Mouse (Mus musculus) cerebellum, adult 9-10 months (tissue): Measurements from ENCODE around the gene Ngrn.
A peak's percentile ranks its signal among the peaks of the same experiment; 100 is the strongest.

ENCODE experiments used
- DNase-seq: peaks from one replicate; pipeline ENCODE4 v3.0.0; 2022

Ngrn gene

DNA sequence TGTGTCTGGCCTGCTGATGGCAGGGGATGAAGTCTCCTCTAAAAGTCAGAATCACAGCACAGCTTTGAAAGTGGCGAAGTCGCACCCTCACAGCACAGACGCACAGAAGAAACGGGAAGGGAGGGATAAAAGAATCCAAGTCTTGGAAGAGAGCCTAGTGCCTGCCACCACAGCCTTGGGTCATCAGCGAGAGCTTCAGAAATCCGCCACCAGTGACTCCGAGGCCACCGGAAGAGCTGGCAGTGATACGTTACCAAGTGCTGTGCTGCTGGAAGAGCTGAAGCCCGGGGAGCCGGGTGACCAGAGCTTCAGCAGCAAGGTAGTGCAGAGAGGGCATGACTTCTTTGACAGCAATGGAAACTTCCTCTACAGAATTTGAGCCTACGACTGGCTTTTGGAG, 3.6 kb downstream of the Ngrn start:
- no peak for DNase-seq

DNA sequence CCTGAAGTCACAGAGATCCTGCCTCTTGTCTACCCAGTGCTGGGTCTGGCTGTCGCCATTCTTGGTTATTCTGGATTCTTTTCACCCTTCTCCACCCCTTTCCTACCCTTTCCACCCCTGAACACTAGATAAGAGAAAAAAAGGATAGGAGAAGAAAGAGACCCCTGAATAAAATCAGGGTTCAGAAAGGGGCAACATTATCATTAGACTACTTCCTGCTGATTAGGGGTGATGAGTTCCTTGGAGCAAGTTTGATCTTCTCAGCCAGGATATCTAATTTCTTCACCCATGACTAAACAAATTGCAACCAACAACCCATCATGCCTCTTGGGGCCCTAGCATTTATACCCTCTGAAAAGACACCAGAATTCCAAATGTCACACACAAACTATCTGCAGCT, 6.7 kb downstream of the Ngrn start:
- DNase-seq, result no peak

DNA sequence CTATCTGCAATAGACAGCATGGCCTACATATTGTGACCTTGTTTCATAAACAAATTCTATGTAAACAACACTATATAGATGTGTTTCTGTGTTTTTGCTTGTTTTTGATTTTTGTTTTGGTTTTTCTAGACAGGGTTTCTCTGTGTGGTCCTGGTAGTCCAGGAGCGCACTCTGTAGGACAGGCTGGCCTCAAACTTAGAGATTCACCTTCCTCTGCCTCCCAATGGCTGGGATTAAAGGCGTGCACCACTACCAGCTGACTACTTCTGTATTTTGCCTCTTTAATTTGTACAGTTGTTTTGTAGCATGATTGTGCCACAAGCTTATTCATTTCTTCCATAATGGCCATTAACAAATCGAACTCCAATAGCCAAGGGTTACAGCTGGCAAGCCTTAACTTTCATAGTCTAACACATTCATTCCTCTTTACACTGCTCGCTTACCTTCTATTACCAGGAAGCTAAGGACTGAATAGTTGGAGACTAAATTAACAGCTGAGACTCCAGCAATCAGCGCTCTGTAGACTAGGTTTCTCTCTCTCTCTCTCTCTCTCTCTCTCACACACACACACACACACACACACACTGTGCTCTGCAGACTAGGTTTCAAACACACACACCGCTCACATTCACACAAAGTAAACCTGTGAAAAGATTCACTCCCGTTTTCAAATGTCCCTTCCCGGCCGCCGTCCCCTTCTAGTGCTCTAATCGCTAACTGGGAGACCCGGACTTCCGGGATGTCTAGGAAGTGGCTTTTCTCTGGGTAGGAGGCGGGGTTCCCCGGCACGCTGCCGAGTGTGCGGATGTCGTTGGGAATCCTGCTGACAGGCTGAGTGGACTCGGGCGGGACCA, 8.1 kb downstream of the Ngrn start, which contains the start of gene Vps33b:
Vps33b (plus strand) TSS at position 753 of the 854 bp plus-strand sequence.
- peak; percentile 96 for DNase-seq

DNA sequence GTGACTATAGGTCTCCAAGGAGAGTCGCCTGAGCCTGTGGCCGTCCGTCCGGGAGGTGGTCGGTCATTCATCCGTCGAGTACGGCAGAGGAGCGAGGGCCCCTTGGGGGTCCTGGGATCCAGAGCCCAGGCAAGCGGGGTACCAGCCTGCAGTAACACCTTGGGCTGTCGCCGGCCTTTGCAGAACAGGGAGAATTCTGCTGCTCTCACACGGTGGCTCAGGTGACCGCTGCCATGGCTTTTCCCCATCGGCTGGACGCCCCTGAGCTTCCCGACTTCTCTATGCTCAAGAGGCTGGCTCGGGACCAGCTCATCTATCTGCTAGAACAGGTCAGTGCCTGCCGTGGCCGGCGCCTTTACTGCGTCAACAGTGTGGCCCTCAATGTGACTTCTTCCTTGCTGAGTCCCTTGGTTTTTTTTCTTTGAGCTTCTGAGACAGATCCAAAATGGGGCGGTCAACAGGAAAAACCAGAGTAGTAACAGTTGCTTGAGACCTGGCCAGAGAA, 8.8 kb downstream of the Ngrn start:
- peak; percentile 63 for DNase-seq

DNA sequence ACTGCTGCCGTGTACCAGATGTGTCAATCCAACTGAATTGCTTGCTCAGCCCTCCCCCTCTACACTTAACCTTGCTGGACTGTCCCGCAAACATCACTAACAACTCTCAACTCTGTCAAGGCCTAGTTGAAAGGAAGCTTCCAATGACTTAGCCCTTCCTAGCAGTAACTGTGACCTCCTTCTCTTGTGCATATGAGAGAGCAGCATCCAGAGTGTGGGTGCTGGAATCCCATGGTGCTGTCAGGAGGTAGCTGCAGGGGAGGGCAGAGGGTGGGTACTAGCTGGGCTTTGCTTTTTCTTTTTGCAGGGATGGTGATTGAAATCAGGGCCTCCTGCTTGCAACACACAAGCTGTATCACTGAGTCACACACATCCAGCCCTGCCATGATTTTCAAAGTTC, 12.4 kb downstream of the Ngrn start:
- DNase-seq, result no peak

DNA sequence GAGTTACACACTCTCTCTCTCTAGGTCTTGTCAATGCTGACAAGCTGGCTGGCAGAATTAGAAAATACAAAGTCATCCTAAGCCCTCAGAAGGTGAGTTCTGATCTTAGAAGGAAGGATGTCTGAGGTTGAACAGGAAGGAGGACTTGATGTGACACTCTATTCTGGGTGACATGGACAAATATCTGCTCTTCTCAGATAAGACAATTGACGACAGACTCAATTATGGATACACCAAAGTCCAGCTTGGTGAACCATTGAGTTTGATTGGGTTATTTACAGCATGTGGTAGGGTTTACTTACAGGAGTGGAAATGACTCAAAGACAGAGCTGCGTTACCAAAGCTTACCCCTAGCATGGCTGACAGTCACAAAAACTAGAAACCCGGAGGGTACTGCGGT, 15.4 kb downstream of the Ngrn start:
- no peak for DNase-seq

DNA sequence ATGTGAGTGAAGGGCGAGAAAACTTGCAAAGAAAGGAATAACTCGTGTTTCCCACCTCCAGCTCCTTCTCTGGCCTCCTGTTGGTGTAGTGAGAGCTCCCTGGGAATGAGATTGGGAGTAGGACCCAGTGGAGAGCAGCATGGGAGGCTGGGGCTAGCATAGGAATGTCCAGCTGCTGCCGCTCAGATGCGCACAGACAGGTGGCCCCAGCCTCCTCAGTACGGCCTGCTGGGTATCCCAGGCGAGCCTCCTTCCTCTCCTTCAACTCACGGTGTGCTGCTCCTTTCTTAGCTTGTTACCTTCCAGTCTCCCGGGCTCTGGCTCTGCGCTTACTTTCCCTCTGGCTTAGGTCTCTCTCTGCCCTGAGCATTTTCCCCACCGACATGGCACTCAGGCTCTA, 19.0 kb downstream of the Ngrn start:
- DNase-seq, result no peak

DNA sequence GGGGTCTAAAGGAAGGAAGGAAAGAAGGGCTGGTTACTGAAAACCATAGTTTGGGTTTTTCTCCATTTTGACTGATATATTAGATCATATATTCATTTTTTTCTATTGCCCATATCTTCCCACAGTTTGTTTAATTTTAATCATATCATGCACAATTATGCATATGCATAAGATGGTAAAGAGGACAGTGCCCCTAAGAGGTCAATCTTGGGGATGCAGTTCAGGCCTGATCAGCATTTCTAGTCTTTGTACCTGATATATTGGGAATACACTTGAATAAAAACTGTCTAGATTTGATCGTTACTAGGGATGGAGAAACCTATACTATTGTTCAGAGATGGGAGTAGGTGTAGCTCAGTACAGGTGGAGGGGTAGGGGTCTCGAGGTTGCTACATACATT, 20.0 kb downstream of the Ngrn start:
- no peak for DNase-seq

DNA sequence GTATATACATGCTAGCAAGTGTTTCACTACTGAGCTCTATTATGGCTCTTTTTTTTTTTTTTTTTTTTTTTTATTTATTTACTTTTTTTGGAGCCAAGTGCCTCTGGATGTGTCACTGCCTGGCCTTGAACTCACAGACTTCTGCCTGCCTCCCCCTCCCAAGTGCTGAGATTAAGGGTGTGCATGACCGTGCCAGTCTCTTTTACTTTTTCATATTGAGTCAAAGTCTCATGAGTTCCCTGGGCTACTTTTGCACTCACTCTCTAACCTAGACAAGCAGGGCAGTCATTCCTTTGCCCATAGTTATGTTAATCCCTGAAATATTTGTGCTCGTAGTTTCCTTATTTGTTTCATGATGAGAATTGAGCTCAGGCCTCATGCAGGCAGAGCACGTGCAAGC, 20.6 kb downstream of the Ngrn start:
- no peak for DNase-seq

DNA sequence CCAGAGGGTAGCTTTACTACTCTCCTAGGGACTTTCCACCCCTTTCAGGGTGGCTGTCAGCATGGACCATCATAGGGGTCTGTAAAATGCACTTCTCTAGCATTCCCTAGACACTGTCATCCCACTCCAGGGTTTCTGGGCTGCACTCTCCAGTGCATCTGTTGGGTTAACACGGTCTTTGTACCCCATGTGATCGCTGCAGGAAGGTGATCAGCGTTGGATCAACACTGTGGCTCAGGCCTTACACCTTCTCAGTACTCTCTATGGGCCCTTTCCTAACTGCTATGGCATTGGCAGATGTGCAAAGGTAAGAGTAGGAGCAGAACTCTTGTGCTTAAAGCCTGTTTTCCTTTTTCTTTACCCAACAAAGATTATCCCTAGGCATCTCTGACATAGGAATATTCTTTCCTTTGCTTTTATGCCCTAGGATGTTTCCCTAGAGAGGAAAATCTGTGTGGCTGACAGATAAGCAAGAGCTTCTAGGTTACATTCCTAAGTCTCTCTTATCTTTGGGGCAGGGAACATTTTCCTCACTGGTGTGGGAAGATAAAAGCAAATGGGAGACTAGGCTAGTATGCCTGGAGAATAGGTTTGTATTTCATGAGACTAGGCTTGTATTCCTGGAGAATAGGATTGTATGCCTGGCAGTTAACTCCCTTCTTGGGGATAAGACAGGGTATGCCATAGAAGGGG, 22.4 kb downstream of the Ngrn start:
- no peak for DNase-seq

DNA sequence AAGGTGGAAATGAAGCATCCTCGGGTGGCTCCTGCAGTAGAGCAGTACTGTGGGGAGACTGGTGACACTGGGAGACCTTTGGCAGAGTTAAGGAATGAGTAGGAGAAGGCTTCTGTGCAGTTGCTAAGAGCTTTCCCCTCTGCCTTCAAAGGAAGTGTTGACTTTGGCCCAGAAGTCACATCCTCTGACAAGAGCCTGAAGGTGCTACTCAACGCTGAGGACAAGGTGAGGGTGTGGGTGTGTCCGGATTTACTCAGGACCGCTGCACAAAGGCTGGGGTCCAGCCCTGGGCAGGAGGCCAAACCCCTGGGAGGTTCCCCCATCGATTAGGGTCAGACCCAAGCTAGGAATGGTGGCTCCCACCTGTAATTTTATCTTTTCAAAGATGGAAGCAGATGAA, 23.4 kb downstream of the Ngrn start:
- no peak for DNase-seq

DNA sequence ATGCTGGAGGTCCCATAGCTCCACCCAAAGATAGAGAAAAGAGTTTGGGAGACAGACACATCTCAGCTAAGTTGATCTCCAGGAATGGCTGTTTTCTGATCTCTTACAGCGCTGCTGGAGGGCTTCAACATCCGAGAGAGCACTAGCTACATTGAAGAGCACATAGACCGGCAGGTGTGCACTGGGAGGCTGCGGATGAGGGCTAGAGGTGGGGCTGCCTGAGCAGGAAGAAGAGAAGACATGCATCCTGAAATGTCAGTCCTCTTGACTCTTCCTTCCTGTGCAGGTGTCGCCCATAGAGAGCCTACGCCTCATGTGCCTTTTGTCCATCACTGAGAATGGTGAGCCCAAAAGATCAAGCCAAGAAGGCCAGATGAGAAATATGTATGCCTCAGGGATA, 24.7 kb downstream of the Ngrn start:
- DNase-seq, result no peak

DNA sequence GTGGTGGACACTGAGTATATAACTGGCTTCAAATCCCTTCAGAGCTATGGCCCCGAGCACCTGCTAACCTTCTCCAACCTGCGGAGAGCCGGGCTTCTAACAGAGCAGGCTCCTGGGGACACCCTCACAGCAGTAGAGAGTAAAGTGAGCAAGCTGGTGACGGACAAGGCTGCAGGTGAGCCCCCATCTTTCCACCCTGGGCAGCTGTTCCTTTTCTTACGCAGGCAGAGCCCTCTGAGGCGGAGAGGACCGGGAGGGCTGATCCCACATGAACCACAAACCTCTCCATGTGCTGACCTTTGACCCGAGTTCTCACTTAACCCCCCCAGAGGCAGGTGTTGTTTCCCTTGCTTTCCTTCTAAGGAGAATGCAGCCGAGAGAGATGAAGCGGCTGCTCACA, 26.7 kb downstream of the Ngrn start:
- DNase-seq, result no peak

DNA sequence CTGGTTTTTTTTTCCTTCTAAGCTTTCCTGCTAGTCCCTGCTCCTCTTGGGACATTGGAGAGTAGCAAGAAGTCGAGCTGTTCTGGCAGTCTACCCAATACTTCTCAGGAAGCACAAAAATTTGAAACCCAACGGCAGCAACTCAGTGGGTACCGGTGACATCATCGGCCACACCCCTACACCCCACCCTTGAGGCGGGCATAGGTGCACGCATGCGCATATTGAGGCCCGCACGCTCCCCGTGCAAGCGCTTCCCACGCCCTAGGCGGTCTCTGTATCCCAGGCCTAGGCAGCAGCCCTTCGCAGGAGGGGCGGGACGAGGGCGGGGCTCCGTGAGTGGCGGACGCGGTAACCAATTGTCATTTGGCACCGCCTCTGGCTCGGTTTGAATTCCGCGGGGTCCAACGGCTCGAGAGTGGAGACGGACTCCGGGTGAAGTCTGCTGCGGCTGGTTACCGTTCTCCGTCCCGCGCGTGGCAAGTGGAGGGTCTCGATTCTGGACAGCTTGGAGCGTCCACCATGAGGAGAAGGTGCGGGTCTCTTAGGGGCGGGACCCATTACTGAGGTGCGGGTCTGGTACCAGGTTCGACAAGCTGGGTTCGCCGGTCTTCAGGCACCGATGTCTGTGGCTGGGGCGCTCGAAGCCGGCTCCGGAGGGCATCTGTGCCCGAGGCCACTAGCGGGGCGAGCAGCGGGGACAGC, 33.2 kb downstream of the Ngrn start, which contains the start of gene Prc1:
Prc1 (plus strand) TSS at position 389 of the 702 bp plus-strand sequence.
- DNase-seq, result peak; percentile 99

DNA sequence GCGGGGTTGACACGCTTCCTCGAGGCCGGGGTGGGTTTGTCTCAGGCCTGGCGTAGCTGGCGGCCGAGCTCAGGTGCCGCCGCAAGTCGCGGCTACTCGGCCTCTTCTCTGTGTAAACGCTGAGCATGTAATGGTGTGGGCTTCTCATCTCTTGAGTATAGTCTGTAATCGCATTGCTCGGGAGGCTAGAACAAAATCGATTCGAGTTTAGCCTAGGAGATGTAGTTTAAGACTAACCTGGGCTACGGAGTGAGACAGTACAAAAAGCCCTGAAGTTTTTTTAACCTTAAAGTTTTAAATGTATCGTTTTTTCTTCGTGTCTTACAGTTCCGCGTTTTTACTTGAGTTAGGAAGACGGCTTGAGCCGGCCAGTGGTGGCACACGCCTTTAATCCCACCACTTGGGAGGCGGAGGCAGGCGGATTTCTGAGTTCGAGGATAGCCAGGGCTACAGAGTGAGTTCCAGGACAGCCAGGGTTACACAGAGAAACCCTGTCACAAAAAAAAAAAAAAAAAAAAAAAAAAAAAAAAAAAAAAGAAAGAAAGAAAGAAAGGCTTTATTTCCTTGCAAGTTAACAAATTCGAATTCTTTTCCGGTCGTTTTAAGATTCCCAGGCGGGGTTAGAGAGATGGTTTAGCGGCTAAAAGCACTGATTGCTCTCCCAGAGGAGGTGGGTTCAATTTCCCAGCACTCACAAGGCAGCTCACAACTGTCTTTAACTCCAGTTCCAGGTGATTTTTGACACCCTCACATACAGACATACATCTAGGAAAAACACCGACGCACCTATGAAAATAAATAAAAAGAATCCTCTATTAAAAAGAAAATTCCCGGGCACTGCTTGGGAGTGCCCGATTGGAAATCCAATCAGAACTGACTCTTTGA, 34.0 kb downstream of the Ngrn start:
- DNase-seq, result no peak

DNA sequence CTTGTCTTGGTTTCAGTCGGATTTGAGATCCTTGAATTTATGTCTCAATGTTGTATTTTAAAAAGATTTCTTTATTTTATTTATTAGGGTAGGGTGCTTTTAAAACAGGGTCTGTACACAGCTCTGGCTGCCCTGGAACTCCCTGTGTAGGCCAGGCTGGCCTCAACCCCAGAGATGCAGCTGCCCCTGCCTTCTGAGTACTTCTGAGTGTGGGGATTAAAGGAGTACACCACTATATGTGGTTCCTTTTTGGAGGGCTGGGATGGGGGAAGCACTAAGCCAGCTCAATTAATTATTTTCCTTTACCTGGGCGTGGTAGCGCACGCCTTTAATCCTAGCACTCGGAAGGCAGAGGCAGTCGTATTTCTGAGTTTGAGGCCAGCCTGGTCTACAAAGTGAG, 35.4 kb downstream of the Ngrn start:
- no peak for DNase-seq

DNA sequence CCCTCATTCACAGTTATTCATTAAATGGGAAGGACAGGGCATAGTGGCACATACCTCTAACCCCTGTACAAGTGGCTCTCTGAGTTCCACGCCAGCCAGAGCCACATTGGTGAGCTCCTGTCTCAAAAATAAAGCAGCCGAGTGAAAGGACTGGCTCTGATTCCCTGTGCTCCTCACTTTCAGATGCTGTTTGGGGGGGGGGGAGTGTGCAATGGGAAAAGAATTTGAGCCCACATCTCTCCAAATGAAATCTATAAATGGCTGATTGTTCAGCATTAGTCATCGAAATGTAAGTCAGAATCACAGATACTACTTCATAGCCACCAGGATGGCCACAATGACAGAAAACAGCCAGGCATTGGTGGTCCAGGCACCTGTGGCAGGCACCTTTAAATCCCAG, 36.0 kb downstream of the Ngrn start:
- DNase-seq, result no peak

DNA sequence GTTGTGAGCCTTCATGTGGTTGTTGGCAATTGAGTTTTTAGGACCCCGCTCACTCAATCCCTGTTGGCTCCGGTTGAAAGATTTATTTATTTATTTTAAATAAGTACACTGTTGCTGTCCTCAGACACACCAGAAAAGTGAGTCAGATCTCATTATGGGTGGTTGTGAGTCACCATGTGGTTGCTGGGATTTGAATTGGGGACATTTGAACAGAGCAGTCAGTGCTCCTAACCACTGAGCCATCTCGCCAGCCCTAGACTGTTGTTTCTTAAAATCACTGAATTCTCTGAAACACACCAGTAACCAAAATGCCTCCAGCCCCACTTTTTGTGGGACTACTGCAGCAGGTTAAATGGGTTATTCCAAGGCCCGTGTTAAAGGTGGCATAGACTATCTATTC, 37.7 kb downstream of the Ngrn start:
- no peak for DNase-seq

DNA sequence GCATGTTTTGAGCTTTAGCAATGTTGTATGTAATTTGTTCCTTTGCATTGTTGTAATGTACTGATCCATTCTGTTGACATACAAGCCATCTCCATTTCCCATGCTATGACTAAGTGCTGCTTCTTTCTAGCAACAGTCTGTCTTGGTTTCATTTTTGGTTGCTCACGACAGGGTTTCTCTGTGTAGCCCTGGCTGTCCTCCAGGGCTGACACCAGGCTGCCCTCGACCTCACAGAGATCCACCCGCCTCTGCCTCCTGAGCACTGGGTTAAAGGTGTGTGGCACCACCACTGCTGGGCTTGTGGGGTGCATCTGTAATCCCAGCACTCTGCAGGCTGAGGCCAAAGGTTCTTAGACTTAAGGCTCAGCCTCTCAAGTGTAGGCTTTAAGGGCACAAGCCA, 38.6 kb downstream of the Ngrn start:
- no peak for DNase-seq

DNA sequence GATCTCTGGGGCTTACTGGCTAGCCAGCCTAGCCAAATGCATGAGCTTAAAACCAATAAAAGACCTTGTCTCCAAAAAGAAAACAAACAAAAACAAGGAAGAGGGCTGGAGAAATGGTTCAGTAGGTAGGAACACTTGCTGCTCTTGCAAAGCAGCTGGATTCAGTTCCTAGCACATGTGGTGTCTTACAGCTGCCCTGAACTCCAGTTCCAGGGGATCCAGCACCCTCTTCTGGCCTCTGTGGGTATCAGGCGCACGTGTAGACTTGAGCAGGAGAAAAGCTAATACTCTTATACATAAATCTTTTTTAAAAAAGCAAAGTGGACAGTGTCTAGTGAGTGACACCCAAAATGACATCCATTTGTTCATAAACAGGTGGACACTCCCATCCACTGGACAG, 40.5 kb downstream of the Ngrn start:
- DNase-seq, result no peak

DNA sequence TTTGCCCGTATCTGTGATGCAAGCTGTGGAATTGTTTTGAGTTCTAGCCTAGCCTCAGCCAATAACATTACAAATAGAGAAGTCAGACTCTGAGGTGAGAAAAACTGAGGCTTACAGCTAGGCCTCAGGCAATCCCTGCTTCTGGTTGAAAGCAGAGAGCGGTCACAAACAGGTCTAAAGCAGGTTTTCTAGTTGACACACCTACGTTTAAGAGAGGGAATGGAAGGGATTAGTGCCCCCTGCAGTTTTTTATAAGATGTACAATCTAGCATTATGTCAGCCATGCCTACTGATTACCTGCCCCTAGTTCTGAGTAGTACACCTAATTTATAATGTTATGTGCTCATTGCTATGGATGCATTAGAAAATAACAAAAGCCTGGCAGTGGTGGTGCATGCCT, 46.8 kb downstream of the Ngrn start:
- no peak for DNase-seq

DNA sequence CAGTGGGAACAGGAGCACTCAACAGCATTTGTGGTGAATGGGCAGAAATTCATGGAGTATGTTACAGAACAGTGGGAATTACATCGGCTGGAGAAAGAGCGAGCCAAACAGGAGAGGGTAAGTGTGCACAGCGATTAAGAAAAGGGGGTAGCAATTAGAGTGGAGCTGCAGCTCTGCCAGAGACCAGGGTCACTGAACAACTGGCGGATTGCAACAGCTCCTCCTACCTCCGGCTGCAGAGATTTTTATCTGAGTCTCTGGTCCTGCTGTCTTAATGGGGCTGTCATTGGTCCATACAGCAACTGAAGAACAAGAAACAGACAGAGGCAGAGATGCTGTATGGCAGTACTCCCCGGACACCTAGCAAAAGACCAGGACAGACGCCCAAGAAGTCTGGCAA, 49.8 kb downstream of the Ngrn start:
- no peak for DNase-seq
